Mouse (Mus musculus) B cell, adult 2 months (primary cell): ENCODE data around the gene Rnf181.

Source experiments
- DNase-seq, 2 experiments: peaks; one replicate each; pipeline ENCODE4 v3.0.0; 2022

Rnf181 gene

GRCm38 (mm10) chr6:72323786-72324508 is 42.8 kb downstream of the Rnf181 start:
- no peak for DNase-seq

- DNase-seq: no peak
These were observed 43.8 kb downstream of the Rnf181 start for GRCm38 (mm10) chr6:72322936-72323335.

- DNase-seq: peak; percentile 56 to 59
These were observed 47.7 kb downstream of the Rnf181 start for GRCm38 (mm10) chr6:72319019-72319418.

- no peak for DNase-seq
These were observed 48.3 kb downstream of the Rnf181 start for GRCm38 (mm10) chr6:72318440-72318839.

- no peak for DNase-seq
These were observed 50.7 kb downstream of the Rnf181 start for GRCm38 (mm10) chr6:72316044-72316443.

- no peak for DNase-seq
These were observed 51.4 kb downstream of the Rnf181 start for GRCm38 (mm10) chr6:72315384-72315783.

- no peak for DNase-seq
These were observed 53.5 kb downstream of the Rnf181 start for GRCm38 (mm10) chr6:72313124-72313867.

GRCm38 (mm10) chr6:72312198-72312597 is 54.6 kb downstream of the Rnf181 start:
- DNase-seq: no peak
